Mouse (Mus musculus): ENCODE data around the gene Fto. TPM values are rescaled to one million over a fixed set of nuclear protein-coding genes. Genes with fewer than 3 reads are reported as not detected.

The Fto gene
- polyA plus RNA-seq, 1 experiment from 2014 or later, result 16.8 TPM

DNA sequence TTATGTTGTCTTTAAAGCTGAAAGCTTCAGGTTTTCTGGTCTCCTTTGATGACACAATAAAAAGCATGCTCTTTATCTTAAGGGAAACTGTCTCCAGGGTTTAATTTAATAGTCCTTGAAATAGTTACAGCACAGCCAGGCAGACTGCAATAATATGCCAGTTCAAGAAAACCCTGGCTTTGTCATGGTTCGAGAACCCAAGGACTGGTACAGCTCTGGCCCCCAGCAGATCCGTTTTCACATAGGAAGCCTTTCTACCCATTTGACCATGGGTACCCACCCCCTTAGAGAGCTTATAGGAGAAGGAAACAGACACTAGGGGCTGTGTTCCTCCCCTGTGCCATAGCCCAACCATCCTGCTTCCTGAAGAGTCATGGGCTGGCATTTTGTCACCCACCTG is 332.2 kb downstream of the Fto start:
- H3K9ac ChIP-seq, result no peak overlapping the region
- H3K4me1 ChIP-seq (replicated peaks), result no peaks in the 10 kb centered on the region; the same call in 1 of the 2 replicates
- H3K36me3 ChIP-seq (replicated peaks), result no peaks in the 10 kb centered on the region
- no peak overlapping the region for H3K4me3 ChIP-seq (replicated peaks)
- no peak overlapping the region for H3K27ac ChIP-seq (replicated peaks)
- H3K9me3 ChIP-seq (replicated peaks), result no peaks in the 10 kb centered on the region
- H3K27me3 ChIP-seq, result no peaks in the 10 kb centered on the region
- no peak for ATAC-seq (ENCODE audit: insufficient read depth)
- no peak overlapping the region for H3K4me2 ChIP-seq
- WGBS (ENCODE audit: insufficient replicate concordance), result 69% methylated on average over 2 of the region's 2 CpGs

DNA sequence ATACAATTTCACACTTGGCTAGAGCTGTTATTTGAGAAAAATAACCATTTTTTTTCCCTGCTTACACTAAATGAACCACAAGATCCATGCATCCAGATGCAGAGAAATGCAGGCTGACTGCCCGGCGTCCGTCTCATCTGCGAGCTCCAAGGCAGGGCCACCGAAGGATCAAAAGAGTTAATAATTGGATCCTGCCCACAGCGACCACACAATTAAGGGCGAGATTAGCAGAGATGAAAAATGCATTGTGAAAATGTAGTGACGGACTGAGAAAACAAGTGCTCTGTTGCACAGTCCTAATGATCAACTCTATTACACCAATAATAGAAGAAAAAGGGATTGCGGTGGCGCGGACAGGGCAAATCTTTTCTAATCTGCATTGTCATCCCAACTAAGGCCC is 334.6 kb downstream of the Fto start:
- H3K9me3 ChIP-seq (replicated peaks), result no peaks in the 10 kb centered on the region
- no peak overlapping the region for H3K27ac ChIP-seq (replicated peaks)
- H3K36me3 ChIP-seq (replicated peaks), result no peaks in the 10 kb centered on the region
- no peaks in the 10 kb centered on the region for H3K27me3 ChIP-seq
- no peak overlapping the region for H3K4me3 ChIP-seq (replicated peaks)
- no peaks in the 10 kb centered on the region; the same call in 1 of the 2 replicates for H3K4me1 ChIP-seq (replicated peaks)
- WGBS (ENCODE audit: insufficient replicate concordance), result 79% methylated on average over 11 of the region's 11 CpGs
- no peak for ATAC-seq (ENCODE audit: insufficient read depth)
- no peak overlapping the region for H3K4me2 ChIP-seq
- no peak overlapping the region for H3K9ac ChIP-seq

DNA sequence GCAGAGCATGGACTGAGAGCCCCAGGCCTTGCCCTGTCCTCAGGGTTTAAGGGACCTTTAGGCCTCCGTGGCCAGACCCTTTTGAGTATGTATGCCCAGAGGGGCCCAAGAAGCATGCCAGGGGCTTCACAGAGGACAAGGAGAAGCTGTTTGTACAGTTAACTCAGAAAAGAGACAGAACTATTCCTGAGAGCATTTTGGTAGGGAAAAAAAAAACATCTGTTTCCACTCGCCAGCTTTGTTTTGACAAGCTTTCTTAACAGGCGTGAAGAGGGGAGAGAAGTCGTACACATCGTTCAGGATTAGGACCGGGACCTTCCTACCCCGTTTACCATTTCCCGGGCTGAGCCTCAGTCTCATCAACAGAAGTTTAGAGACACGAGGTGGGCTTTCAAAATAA is 335.5 kb downstream of the Fto start:
- no peak overlapping the region for H3K9ac ChIP-seq
- no peak for ATAC-seq (ENCODE audit: insufficient read depth)
- no peaks in the 10 kb centered on the region for H3K36me3 ChIP-seq (replicated peaks)
- H3K9me3 ChIP-seq (replicated peaks), result no peaks in the 10 kb centered on the region
- no peaks in the 10 kb centered on the region; the same call in 1 of the 2 replicates for H3K4me1 ChIP-seq (replicated peaks)
- H3K27ac ChIP-seq (replicated peaks), result no peak overlapping the region
- no peak overlapping the region for H3K4me2 ChIP-seq
- no peaks in the 10 kb centered on the region for H3K27me3 ChIP-seq
- no peak overlapping the region for H3K4me3 ChIP-seq (replicated peaks)
- 68% methylated on average over 9 of the region's 9 CpGs for WGBS (ENCODE audit: insufficient replicate concordance)

DNA sequence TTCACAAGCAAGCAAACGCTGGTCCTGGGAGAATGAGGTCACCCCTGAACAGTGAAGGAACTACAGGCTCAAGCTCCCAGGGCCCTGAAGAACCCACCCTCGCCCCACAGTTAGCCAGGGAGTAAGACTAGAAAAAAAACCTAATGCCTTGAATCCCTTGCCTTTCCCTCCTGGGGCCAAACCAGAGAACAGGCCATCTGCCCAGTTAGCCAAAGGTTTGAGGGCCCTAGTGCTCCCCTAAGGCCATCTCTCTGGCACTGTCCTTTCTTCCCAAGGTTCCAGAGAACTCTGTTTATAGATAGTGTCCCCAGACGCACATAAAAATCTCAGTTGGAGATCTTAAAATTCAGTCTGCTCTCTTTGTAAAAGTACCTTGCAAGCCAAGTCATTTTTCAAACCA is 340.2 kb downstream of the Fto start:
- no peak for ATAC-seq (ENCODE audit: insufficient read depth)
- H3K27me3 ChIP-seq, result no peaks in the 10 kb centered on the region
- H3K4me1 ChIP-seq (replicated peaks), result no peaks in the 10 kb centered on the region
- H3K4me3 ChIP-seq (replicated peaks), result no peak overlapping the region
- H3K9me3 ChIP-seq (replicated peaks), result no peaks in the 10 kb centered on the region
- H3K27ac ChIP-seq (replicated peaks), result no peak overlapping the region
- no peaks in the 10 kb centered on the region for H3K36me3 ChIP-seq (replicated peaks)
- WGBS (ENCODE audit: insufficient replicate concordance), result 48% methylated on average over 3 of the region's 3 CpGs
- H3K9ac ChIP-seq, result no peak overlapping the region
- H3K4me2 ChIP-seq, result no peak overlapping the region

DNA sequence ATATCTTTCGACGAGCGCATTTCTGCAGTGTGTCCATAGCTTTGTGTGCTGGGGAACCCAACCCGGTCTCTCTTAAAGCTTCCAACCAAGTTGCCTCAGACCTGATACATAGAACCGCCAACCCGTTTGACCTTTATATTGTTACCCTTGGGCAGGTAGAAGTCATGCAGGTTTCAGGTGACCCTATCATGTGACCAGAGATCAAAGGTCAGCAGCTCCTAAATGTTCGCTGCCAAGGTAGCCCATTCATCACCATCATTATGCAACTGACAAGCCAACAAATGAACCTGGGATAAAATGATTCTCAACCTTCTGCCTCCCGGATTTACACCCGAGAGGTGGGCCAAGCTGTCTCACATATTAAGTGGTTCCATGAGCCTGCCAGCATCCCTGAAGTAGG is 344.1 kb downstream of the Fto start:
- Histone ChIP-seq H3K36me3 (replicated peaks) (no peaks in the 10 kb centered on the region), H3K4me1 (replicated peaks) (no peaks in the 10 kb centered on the region), H3K4me2 (no peak overlapping the region), H3K4me3 (replicated peaks) (no peak overlapping the region), H3K27me3 (no peaks in the 10 kb centered on the region), H3K9ac (no peak overlapping the region), H3K27ac (replicated peaks) (no peak overlapping the region), H3K9me3 (replicated peaks) (no peaks in the 10 kb centered on the region)
- WGBS (ENCODE audit: insufficient replicate concordance), result 79% methylated on average over 9 of the region's 9 CpGs
- no peak for ATAC-seq (ENCODE audit: insufficient read depth)

DNA sequence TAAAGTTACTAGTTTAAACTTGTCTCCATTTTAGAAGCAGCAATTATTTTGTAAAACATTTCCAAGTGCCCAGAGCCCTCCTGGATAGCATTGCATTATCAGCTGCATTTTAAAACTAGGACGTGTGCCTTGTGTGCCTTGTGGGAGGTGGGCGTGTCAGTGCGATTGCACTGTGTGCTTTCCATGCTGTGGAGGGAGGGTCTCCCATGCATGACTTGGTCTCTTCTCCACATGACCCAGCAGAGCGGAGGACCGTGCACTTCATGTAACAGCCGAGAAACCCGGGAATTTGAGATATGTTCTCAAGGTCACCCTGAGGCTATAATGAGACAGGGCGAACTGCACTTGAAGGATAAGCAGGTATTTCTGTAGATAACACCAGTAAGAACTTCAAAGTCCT is 347.6 kb downstream of the Fto start:
- H3K9me3 ChIP-seq (replicated peaks), result no peaks in the 10 kb centered on the region
- H3K4me2 ChIP-seq, result no peak overlapping the region
- ATAC-seq (ENCODE audit: insufficient read depth), result no peak
- WGBS (ENCODE audit: insufficient replicate concordance), result 68% methylated on average over 8 of the region's 8 CpGs
- H3K27me3 ChIP-seq, result no peaks in the 10 kb centered on the region
- no peak overlapping the region for H3K27ac ChIP-seq (replicated peaks)
- H3K36me3 ChIP-seq (replicated peaks), result no peaks in the 10 kb centered on the region
- no peaks in the 10 kb centered on the region for H3K4me1 ChIP-seq (replicated peaks)
- H3K4me3 ChIP-seq (replicated peaks), result no peak overlapping the region
- no peak overlapping the region for H3K9ac ChIP-seq

DNA sequence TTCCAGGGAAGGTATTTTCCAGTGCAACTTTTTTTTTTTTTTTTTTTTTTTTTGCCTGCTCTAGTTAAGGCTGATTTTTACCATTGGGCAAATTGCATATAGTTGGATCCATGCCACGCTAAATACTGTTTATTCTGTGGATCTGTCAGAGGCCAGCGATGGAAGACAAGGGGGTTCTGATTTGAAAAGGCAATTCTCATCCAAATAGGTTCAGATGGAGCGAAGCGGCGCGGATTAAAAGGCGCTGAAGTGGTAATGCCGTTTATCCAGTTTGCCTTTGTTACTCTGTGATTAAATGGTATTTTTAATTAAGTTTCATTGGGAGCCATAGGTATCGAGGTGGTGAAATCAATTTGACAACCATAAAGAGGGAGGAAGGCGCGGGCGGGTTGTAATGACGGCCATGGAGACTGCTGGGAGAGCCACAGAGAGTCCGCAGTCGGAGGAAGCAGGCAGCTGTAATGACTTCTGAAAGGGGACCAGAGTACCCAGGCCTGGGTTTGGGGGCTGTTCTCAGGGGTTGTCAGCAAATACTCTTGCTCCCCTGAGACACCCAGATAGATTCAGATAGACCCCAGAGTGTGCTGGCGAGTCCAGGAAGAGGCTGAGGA is 356.2 kb downstream of the Fto start:
- Histone ChIP-seq H3K4me3 (replicated peaks) (no peak overlapping the region), H3K27me3 (no peaks in the 10 kb centered on the region), H3K9ac (no peak overlapping the region), H3K36me3 (replicated peaks) (no peaks in the 10 kb centered on the region), H3K4me2 (no peak overlapping the region), H3K9me3 (replicated peaks) (no peaks in the 10 kb centered on the region), H3K4me1 (replicated peaks) (no peaks in the 10 kb centered on the region), H3K27ac (replicated peaks) (no peak overlapping the region)
- ATAC-seq (ENCODE audit: insufficient read depth), result no peak
- 81% methylated on average over 16 of the region's 16 CpGs for WGBS (ENCODE audit: insufficient replicate concordance)

DNA sequence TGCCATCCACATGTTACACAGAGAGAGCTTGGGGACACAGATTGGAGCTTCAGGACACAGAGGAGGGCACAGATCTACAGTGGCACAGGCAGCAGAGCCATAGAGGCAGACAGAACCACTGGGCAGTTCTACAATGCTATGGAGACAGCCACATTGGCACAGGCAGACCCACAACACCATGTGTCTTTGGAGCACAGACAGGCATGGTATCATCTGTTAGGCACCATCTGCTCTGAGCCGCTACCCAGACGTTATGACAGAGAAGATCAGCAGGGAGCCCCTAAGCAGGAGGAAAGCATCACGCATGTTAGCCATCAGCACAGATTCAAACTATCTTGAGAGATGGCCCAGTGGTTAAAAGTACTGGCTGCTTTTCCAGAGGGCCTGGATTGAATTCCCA is 363.6 kb downstream of the Fto start:
- Histone ChIP-seq H3K4me3 (replicated peaks) (no peak overlapping the region), H3K9me3 (replicated peaks) (no peaks in the 10 kb centered on the region), H3K9ac (no peak overlapping the region), H3K36me3 (replicated peaks) (no peaks in the 10 kb centered on the region), H3K4me2 (no peak overlapping the region), H3K27ac (replicated peaks) (no peak overlapping the region), H3K27me3 (no peaks in the 10 kb centered on the region), H3K4me1 (replicated peaks) (no peaks in the 10 kb centered on the region)
- no peak for ATAC-seq (ENCODE audit: insufficient read depth)
- 67% methylated on average over 3 of the region's 3 CpGs for WGBS (ENCODE audit: insufficient replicate concordance)

DNA sequence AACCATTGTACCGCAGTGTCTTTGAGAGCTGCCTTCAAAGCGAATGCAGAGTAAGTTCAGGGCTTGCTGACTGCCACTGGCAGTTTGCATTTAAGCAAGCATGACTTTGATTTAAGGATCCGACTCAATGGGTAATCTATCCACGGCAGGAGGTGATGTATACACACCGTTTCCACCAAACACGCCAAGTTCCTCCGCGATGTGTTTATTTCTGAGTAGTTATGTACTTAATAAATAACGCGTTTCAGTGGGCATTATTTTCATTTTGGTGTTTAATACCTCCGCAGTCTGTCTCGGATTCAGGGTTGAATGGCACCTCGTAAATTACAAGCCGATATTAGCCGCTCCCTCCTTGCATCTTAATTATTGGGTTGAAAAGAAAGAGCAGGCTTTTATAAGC is 366.1 kb downstream of the Fto start:
- no peak for ATAC-seq (ENCODE audit: insufficient read depth)
- 67% methylated on average over 15 of the region's 15 CpGs for WGBS (ENCODE audit: insufficient replicate concordance)

DNA sequence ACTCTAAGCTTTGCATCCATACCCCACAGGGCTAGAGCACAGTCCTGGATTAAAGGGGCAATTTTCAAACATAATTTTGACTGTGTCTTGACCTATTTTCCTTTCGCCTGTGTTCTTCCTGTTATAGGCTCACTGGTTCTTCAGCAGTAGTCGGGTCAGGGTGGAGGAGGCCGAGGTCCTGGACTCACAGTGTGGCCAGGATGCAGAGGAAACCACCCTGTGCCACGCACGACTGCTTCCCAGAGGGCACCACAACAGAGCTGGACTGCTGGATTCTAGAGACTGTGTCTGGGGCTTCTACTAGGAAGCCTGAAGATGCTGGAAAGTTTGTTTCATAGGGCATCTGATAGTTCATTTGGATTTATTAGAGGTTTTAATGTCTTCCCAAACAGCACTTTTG is 366.8 kb downstream of the Fto start:
- no peak for ATAC-seq (ENCODE audit: insufficient read depth)
- H3K27me3 ChIP-seq, result no peaks in the 10 kb centered on the region
- no peak overlapping the region for H3K4me3 ChIP-seq (replicated peaks)
- 42% methylated on average over 5 of the region's 5 CpGs for WGBS (ENCODE audit: insufficient replicate concordance)
- no peaks in the 10 kb centered on the region for H3K4me1 ChIP-seq (replicated peaks)
- H3K9ac ChIP-seq, result no peak overlapping the region
- H3K9me3 ChIP-seq (replicated peaks), result no peaks in the 10 kb centered on the region
- no peak overlapping the region for H3K27ac ChIP-seq (replicated peaks)
- no peak overlapping the region for H3K4me2 ChIP-seq
- H3K36me3 ChIP-seq (replicated peaks), result no peaks in the 10 kb centered on the region

More for the DNA sequence above, 366.1 kb downstream of the Fto start:
- Histone ChIP-seq H3K4me3 (replicated peaks) (no peak overlapping the region), H3K27me3 (no peaks in the 10 kb centered on the region), H3K4me2 (no peak overlapping the region), H3K9ac (no peak overlapping the region), H3K36me3 (replicated peaks) (no peaks in the 10 kb centered on the region), H3K27ac (replicated peaks) (no peak overlapping the region), H3K9me3 (replicated peaks) (no peaks in the 10 kb centered on the region), H3K4me1 (replicated peaks) (no peaks in the 10 kb centered on the region)

DNA sequence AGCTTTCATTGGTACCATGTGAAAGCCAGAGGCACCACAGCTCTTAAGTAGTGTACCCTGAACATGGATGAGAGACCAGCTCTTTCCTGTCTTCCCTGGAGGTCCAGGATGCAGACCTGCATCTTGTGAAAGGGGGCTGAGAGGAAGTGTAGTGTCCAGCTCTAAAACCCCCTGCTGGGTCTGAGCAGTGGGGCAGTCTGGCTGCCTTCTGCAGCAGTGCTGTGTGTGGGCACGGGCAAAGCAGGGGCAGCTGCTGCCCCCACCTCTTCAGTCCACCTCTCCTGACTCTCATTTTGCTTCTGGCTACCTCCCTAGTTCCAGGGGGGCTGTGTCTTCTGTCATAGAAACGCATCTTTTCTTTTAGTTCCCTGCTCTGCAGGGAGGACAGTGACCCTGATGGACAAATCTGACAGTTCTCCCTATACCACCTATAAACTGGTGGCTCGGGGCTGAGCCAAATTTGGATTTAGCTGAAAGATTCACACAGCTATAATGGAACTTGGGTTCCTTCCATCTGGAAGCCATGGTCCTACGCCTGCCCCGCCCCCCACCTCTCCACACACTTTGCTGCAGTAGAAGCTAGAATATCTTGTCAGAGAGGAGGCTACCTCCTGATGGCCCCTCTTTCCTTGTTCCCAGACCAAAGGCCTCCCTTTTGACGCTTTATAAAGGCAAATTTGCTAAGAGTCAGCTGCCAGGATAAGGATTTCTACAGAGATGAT is 371.4 kb downstream of the Fto start:
- Histone ChIP-seq H3K27ac (replicated peaks) (no peak overlapping the region), H3K27me3 (no peaks in the 10 kb centered on the region), H3K4me1 (replicated peaks) (no peaks in the 10 kb centered on the region), H3K4me2 (no peak overlapping the region), H3K4me3 (replicated peaks) (no peak overlapping the region), H3K9ac (no peak overlapping the region), H3K9me3 (replicated peaks) (no peaks in the 10 kb centered on the region), H3K36me3 (replicated peaks) (no peaks in the 10 kb centered on the region)
- WGBS (ENCODE audit: insufficient replicate concordance), result 52% methylated on average over 6 of the region's 6 CpGs
- ATAC-seq (ENCODE audit: insufficient read depth), result no peak

DNA sequence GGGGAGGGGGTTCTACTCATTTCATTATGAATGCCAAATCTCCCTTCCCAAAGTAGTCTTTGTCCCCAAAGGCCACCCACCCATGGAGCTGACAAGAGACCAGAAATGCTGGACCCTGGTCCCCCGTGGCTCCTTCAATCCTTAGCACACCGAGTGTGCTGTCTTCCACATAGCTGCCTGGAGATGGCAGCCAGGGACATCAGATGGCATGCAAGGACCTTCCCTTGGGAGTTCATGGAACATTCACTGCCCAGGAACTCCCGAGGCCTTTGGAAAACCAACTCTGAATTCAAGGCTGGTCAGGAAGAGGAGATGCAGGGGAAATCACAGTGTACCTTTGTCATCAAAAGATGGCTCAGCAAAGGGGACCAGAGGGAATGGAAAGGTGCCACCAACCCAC is 372.1 kb downstream of the Fto start:
- H3K9me3 ChIP-seq (replicated peaks), result no peaks in the 10 kb centered on the region
- no peaks in the 10 kb centered on the region for H3K36me3 ChIP-seq (replicated peaks)
- WGBS (ENCODE audit: insufficient replicate concordance), result 39% methylated on average over 3 of the region's 3 CpGs
- no peak overlapping the region for H3K4me2 ChIP-seq
- no peak overlapping the region for H3K4me3 ChIP-seq (replicated peaks)
- no peak overlapping the region for H3K27ac ChIP-seq (replicated peaks)
- H3K9ac ChIP-seq, result no peak overlapping the region
- no peaks in the 10 kb centered on the region for H3K4me1 ChIP-seq (replicated peaks)
- no peaks in the 10 kb centered on the region for H3K27me3 ChIP-seq
- ATAC-seq (ENCODE audit: insufficient read depth), result no peak

All from liver, embryonic 15.5 days (tissue).